14 mouse cellular contexts compared by ENCODE assay signal in the genomic region with DNA sequence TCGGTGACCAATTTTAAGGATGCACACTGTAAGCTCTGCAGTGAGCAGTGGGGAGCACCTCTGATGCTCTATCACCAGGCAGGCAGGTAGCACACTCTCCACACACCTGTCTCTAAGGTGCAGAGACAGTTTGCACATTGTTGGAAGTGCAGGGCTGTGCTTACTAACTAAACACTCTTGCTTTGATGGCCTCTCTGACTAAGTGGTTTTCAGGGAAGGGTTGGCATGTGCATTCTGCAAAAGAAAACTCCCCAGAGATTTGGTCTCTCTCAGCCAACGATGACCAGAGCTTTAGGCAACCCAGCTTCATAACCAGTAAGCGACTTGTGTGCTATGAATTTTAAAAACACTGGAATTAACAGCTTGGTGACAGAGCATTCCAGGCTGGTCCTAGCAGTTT.
"Had no signal": no experiment of that assay in that cellular context is flagged by ENCODE, and none has a peak within 500 bp of the region (broad histone marks: within the 10 kb centered on the region; RNA-seq: fewer than 3 reads in every experiment).

No protein-coding gene starts in this region.

- DNase-seq: kidney, adult 2 months; kidney, postnatal 25 days; thymus, postnatal 4 days had no signal

- H3K9ac ChIP-seq: intestine, embryonic 15.5 days; kidney, embryonic 15.5 days; limb, embryonic 13.5 days; liver, embryonic 14.5 days; midbrain, embryonic 15.5 days; neural tube, embryonic 12.5 days had no signal

- H3K27ac ChIP-seq: hindbrain, postnatal 0 days; intestine, embryonic 15.5 days; kidney, embryonic 15.5 days; limb, embryonic 13.5 days; liver, embryonic 14.5 days; macrophage; midbrain, embryonic 15.5 days; neural tube, embryonic 12.5 days; stomach, postnatal 0 days had no signal

- H3K4me3 ChIP-seq: intestine, embryonic 15.5 days; kidney, embryonic 15.5 days; limb, embryonic 13.5 days; megakaryocyte, embryonic 14.5 days; midbrain, embryonic 15.5 days; neural tube, embryonic 12.5 days had no signal

- H3K36me3 ChIP-seq: intestine, embryonic 15.5 days; kidney, embryonic 15.5 days; midbrain, embryonic 15.5 days; neural tube, embryonic 12.5 days had no signal

- ATAC-seq: hindbrain, postnatal 0 days; intestine, embryonic 15.5 days; midbrain, embryonic 15.5 days had no signal

- H3K9me3 ChIP-seq: intestine, embryonic 15.5 days; kidney, embryonic 15.5 days; limb, embryonic 13.5 days; megakaryocyte, embryonic 14.5 days; midbrain, embryonic 15.5 days; neural tube, embryonic 12.5 days had no signal

- H3K4me2 ChIP-seq: intestine, embryonic 15.5 days; kidney, embryonic 15.5 days; limb, embryonic 13.5 days; midbrain, embryonic 11.5 days; midbrain, embryonic 15.5 days; neural tube, embryonic 12.5 days had no signal

- H3K27me3 ChIP-seq: intestine, embryonic 15.5 days; kidney, embryonic 15.5 days; limb, embryonic 13.5 days; megakaryocyte, embryonic 14.5 days; midbrain, embryonic 15.5 days; neural tube, embryonic 12.5 days had no signal
